Mouse (Mus musculus) R1 (cell line): ENCODE data around the gene Rerg.

Source experiments
- DNase-seq: peaks from one replicate; pipeline ENCODE4 v3.0.0-alpha.2; 2018; ENCODE audit warnings: low read depth, low spot score

The Rerg gene

DNA sequence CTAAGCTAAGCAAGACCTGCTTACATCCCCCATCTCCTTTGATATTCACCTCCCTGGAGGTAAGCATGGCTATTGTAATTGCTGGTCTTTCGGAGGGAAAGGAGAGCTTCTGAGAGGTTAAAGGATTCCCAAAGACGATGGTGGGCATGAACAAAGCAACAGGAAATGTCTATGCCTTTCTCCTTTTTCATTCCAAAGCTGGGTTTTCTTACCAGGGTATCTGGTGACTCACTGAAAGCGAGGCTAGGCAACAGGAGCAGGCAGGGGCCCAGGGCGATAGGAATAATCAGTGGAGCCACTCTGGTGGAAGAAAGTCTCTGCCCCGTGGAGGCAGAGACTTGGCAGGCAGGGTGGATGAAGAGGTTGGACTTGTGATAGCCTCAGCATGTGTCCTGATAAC is at the start of gene Rerg:
Gene Rerg, minus strand, starts transcription at position 272 of the 400 bp plus-strand sequence.
- DNase-seq = peak; percentile 98

DNA sequence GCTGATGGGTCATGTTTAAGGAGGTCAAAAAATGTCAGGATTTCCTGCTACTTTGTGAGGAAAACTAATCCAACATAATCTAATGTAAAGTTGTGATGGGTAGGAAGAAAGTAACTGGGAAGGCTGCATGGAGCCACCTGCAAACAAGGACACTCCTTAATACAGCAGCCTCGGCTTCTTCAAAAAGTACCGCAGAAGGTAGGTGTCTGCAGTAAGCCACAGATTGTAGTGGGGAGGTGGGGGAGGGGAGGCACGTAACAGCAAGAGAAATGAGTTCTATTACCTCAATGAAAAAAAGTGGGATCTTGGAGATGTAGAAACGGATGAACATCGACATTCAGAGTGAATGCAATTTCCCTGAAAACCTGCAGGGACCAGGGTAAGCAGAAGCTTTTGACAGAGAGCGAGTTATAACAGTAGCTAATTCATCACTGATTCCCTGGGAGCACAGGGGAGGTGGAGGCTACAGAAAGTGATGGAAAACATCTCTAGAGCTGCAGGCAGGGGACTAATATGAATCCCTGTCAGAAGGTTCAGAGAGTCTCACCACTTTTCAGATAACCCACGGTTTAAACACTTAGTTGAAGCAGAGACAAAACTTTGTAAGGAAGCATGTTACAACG is 47.7 kb upstream of the Rerg start:
- no peak for DNase-seq

DNA sequence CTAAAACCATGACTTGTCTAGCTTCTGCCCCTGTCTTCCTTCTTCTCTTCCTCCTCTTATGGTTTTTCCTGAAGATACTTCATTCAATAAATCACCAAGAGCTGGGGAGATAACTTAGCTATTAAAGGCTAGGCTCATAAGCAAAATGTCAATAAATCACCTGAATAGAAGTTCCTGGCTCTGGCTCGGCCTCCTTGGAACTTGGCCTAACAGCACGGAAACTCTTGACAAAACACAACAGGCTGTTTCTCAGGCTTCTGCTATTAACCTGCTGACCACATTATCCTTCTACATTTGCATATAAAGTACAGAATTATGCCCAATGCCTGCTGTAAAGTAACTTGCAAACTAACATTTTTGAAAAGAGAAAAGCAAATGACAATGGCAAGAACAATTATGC is 41.1 kb upstream of the Rerg start:
- no peak for DNase-seq

DNA sequence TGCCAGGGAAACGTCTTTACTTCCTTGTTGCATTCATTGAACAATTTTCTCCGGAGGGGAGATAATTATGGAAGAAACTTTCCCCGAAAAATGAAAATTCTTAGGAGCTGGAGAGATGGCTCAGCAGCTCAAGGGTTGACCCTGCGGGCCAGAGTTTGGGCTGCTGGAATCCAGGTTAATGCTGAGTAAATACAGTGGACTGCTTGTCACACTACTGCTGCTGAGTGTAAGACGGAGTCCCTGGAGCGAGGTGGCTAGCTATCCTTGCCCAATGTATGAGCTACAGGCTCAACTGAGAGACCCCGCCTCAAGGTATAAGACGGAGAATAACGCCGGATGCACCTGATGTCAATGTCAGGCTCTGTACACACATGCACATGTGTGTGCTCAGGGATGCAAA is 40.7 kb upstream of the Rerg start:
- no peak for DNase-seq

DNA sequence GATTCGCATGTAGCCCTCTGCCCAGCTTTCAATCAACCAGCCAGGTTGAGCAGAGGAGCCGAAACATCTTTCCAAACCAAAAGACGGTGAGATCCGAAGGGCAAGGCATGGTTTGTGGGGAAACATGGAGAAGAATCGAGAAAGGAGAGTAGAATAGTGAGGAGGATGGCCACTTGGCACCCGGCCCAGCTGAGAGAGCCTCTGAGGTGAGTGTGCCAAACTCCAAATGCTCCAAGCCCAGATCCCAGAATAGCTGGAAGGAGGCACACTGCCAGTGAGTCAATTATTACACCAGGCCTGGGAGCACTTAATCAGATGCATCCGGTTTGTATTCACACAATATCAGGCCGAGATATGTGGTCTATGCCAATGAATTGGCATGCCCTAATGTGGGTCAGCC is 39.7 kb upstream of the Rerg start:
- DNase-seq = no peak

DNA sequence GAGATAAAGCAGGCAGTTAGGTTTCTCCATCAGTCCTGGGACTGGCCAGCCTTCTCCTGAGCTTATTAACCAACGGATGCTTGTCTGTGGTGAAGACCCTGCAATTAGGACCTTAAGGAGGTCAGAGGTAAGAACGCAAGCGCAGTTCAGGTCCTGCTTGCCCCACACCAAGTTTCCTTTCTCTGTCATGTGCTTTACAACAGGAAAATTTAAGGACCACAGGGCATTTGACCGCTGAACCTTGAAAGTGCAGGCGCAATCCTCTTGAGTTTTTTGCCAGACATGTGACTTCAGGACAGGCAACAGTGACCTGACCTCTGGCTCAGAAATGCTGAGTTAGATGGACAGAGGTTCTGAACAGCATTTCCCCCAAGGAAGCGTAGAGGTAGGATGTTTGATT is 36.8 kb upstream of the Rerg start:
- DNase-seq = no peak

DNA sequence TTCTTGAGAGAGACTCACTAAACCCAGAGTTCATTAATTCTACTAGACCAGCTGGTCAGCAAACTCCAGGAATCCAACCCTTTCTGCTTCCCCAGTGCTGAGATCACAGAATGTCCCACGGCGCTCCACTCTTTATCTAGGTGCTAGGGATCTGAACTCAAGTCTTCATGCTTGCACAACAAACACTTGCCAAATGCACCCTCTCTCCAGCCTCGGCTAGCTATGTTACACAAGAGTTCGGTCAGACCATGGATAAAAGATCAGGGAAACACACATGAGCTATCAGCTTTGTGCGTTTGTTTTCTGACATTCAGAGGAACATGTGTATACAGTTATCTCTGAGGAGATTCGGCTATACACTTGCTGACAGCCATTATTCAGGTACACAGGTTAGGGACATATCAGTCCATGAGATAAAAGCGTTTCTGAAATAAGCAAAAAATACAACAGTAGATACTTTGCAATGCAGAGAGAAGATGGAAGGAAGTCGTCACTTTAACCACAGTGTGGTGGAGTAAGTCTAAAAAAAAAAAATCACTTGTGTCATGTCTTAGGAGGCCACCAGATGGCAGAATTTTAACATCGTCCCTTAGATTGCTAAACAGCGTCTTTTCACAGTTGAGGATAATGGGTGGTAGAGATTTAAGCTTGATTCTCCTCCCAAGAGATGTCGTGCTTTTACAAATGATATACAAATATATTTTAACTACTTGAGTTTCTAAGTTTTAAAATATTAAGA is 35.5 kb upstream of the Rerg start:
- DNase-seq = peak; percentile 24

DNA sequence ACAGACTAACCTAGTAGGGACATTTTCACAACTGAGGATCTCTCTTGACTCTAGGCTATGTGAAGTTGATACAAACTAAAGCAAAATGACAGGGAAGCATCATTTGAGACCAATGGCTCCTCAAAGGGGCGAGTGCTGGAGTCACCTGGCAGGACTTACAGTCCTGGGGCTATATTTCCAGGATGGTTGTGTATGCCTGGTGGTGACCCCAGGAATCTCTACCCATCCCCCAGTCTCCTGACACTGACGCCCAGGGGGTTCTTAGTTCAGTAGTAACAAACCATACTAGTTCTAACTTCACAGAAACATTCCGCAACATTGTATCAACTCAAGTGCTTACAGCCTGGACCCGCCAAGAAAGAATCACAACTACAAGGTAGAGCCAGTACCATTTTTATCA is 32.4 kb upstream of the Rerg start:
- no peak for DNase-seq

DNA sequence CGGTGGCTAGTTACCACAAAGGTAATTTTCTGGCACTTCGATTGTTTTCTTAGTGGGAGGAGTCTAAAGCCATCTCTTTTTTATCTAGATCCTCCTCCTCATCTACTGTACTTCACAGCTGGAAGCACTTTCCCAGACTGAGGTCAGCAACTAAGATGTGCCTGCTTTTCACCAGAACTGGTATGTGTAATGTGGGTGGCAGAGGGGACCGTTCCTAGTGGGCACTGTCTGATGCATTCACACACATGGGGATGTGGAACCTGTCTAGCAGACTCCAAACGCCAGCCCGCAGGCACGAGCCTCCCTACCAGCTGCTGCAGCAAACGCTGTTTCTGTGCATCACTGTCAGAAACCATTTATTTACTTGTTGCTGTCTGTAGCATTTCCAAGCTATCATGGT is 31.3 kb upstream of the Rerg start:
- DNase-seq = no peak

DNA sequence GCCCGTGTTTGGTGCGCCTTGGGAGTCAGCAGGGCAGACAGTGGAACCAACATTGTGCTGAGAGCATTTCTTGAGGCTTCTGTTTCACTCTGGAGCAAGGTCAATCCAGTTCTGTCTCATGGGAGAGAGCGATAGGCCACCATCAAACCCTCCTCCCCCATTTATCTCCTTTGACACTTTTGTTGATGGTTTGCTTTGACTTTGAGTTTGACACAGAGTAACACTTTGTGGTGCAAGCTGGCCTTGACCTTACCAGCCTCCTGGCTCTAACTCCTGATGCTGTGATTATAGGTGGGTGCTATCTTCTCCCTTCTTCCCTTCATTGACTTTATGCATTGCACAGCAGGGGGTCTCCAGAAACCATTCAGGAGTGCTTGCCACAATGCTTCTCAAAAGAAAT is 30.9 kb upstream of the Rerg start:
- DNase-seq = peak; percentile 15

DNA sequence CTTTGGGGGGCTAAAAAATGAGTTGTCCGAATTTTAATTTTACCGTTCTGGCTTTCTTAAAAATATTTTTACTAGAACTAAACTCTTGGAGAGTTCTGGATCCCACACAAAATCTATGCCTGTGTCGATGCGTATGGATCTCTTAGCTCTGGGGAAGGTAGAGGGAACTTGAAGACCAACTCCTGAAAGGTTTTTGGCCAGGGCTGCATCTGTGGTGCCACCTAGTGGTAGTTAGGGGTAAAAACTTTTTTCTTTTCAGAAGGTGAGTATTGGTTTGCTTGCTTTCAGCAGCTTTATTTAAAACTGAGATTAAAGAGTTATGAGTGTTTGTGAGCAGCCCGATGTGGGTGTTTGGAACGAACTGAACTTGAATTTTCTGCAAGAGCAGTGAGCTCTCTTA is 21.8 kb upstream of the Rerg start:
- peak; percentile 82 for DNase-seq

DNA sequence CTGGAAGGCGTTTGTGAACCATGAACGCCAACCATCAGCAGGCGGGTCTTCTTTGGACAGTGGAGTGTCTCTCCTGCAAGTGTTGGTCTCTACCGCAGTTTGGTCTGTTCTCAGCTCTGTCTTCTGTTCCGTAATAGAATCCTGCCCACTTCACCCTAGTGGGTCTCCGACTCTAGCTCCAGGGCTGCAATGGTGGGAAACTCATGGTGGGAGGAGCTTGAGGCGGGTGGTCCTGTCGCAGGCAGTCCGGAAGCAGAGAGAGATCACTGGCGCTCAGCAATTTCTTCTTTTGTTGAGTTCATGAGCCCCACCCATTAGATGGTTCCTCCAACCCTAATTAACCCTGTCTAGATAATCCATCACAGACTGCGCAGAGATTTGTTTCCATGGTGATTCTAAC is 20.7 kb upstream of the Rerg start:
- DNase-seq = peak; percentile 83

DNA sequence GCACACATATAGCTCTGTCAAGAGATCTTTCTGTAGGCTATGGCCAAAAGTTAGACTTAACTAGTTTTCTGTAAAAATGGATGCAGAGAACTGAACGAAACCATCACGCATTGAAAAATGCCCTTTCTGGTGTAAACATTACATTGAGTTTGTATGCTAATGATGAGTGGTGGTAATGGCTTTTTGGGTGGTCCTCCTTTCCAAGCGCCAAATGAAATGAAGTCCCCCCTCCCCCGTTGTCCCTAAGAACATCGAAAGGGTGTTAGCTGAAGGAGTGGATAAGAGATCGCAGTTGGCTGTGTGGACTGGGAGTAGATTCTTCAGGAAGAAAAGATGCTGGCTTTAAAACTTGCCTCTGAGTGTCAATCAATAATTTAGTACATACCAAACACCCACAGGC is 20.3 kb upstream of the Rerg start:
- DNase-seq = no peak

DNA sequence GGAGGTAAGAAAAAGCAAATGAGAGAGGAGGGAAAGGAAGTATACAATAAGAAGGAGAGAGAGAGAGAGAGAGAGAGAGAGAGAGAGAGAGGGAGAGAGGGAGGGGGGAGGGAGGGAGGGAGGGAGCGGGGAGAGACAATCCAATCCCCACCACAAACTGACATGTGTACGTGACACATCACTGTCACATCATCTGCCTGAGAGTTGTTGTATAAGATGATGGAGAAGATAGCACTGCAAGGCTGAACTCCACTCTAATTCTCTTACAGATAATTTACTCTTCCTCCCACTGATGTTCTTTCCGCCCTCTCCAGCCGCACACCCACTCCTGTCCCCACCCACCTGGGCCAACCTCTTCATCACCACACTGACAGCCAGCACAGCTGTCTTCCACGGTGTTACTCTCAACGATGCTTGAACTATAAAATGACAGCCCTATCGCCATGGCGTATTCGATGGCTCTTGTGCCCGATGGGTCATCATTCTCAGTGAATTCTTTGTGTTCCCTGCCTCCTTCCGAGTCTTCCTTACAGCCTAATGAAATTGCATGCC is 18.2 kb upstream of the Rerg start:
- no peak for DNase-seq

DNA sequence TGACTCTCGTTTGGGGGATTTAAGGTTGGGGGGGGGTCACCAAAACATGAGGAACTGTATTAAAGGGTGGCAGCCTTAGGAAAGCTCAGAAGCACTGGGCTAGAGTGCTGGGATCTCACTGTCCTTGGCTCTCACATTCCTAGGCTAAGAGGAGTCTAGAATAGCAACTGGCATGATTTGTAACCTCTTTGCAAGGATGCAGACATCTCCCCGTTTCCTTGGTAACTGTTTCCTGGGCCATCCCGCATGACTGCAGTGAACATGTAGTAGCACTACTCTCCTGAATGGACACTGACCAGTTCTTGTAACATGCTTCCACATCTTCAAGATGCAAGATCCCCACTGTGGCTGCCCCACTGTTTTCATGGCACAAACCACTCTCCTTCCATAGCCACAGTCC is 17.1 kb upstream of the Rerg start:
- DNase-seq = no peak

DNA sequence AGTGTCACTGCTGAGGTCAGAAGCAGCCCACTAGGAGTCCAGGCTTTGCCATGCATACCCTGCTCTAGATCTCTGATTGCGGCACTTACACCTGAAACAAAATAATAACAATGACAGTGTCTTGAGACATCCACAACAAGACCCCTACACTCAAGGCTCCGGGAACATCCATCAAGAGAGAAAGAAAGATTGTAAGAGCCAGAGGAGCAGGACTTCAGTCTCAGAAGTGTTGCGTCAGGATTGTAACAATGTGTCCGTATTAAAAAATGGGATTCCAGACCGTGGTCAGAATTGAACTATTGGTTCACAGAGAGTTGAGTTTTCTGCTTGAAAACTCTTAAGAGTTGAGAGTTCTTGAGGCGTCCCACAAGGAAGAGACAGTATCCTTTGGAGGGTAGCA is 10.3 kb upstream of the Rerg start:
- DNase-seq = no peak

DNA sequence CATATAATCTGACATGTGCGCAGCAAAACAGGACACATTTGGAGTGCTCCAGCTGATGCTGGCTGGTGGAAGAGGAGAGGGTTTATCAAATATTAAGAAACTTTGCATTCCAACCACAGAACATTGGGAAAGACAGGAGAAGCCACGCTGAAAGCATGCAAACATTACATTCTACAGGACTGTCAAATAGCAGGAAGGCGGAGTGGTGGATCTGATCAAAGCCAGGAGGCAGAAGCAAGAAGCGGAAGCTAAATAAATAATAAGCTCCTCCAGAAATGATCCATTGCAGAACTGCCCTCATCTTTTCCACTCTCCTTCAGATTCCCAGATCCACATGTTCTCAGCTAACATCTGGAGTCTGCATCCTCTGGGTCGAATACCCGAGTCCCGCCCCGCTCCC is 9.8 kb upstream of the Rerg start:
- DNase-seq = no peak

DNA sequence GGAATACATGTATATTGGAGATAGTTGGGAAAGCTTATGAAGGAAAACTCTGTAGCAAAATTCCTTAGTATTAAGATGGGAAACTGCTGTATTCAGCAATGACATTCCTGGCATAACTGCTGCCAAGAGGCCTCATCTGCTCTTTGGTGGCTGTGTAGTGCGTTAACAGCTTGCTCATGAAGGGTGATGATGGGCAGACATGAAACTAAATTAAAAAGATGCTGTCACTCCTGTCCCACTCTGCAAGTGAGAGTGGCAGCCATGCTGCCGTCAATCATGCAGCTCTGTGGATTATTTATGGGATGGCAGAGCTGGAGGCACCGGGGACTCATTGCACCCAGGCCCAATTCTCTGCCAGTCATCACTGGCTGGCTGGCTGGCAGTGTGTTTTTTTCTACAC is 8.7 kb upstream of the Rerg start:
- no peak for DNase-seq

DNA sequence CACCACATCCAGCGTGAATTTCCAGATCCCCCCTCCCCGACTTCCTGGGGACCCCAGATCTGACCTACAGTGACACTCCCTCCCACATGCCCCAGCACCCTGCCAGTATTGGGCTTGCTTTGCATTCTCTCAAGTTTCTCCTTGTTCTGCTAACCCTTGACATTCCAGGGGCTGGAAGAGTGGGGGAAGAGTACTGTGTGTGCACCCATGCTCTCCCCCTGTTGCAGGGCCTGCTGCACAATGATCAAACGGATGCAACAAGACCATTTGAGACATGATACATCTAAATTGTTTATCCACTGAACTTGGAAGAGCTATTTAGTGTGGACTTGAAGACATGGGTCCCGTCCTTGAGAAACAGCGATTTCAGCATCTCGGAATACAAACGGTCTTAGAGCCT is 349 bp upstream of the Rerg start:
- DNase-seq = no peak

DNA sequence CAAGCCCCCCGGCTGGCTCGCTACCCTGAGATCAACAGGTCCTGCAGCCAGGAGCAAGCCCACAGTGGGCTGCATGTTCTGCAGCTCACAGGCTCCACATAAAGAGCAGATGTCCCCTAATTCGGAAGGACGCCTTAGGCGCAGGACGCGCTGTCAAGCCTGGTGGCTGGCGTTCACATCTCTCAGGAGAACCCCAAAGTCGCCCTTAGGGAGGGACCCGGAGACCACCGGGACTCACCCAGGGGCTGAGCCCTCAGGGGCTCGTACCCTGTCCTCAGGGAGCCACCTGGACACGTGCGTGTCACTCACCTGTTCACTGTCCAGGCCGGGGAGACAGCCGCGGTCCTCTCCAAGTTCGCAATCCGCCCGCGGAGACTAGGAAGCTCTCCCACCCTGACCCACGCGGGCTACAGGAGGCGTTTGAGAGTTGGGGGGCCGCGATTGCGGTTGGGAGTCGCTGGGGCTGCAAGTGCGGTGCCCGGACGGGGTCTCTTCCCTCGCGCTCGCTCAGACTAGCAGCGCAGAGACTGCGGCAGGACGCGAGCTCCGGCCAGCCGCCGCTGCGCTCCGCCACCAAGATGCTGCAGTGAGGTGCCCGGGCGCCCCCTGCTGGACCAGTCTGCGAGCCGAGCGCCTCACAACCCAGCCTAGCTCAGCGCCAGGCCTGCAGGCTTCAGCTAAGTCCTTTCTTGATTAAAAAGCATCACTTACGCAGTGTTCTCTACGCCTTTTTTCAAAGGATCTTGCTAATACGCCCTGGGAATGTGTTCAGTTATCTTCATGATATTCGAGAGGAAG is 927 bp downstream of the Rerg start:
- peak; percentile 91 for DNase-seq

DNA sequence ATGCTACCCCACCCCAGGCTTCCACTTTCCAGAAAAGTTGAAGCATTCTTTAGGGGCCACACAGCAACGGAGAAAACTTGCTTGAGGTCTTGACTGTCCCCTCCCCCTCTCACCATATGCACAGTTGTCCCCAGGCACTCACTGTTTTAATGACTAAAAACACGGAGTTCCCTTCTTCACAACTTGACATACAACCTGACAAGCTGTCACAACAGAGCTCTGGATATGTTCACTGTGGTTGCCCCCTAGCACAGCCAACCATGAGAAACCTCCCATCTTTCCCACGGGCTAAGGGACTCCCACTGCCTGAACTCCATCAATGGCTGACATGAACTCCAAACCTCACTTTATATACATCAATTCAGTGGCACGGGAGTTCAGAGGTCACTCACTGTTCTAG is 3.5 kb downstream of the Rerg start:
- DNase-seq = no peak

DNA sequence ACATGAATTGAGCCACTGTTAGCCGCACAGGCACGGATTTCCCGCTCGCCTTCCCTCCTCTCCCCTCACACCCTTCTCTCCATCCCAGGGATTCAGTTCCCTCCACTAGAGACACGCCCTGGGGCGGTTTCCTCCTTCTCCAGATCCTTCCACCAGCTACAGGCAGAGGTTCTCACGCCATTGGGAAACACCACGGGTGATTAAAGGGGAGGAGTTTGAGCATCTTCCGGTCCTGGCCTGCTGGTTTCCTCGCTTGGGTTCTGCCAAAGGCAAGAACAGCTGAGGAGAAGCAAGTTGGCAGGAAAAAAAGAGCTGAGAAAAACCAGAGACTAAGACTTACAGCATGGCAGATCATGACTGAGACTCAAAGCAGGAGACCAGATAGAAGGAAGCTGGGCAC is 6.7 kb downstream of the Rerg start:
- peak; percentile 93 for DNase-seq

DNA sequence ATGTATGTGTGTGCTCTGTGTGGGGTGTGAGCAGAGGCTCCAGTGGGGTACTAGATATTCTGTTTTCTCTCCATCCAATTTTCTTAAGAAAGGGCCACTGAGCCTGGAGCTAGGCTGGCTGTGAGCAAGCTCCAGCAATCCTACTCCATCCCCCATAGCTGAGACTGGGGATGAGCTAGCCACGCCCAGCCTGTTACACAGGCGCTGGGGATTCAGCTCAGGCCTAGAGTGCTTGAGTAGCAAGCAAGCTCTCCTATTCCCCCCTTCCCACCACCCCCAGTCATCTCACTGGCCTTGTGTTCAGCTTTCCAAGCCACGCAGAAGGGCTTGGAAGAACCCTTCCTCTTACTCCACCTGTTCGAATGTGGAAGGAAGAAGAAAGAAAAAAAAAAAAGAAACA is 7.2 kb downstream of the Rerg start:
- peak; percentile 81 for DNase-seq
